Mouse (Mus musculus): ENCODE results near the gene Ccl25. TPM values are rescaled to one million over a fixed set of nuclear protein-coding genes. Genes with fewer than 3 reads are reported as not detected.
"Not testable (repeated sequence)": the region's sequence is repeated elsewhere in the genome, so short reads cannot be mapped to it uniquely, and the experiment has no call there.

Ccl25 gene
- total RNA-seq, 2 experiments from 2014 or later = 20.9 to 26.6 TPM

DNA sequence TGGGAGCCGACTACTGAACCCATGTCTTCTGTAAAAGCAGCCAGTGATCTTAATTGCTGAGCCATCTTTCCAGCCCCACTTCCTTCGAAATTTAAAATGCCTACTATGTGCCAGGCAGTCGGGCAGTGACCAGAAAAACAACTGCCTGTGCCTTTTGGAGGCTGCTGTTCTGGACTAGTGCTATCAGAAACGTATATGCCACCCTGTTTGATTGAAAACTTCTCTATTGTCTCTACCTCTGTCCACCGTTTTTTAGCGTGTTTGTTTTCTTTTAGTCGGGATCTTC, 684 bp downstream of the Ccl25 start:
- DNase-seq (ENCODE audit: low spot score in 2 of 2) = no peak
- intact Hi-C loops (cut with DNase I) = no loop called here

GRCm38 (mm10) chr8:4329000-4329399, 4.0 kb downstream of the Ccl25 start:
- peak; percentile 19 to 37 for DNase-seq (ENCODE audit: low spot score in 2 of 2)
- intact Hi-C loops (cut with DNase I) = no loop called here

- intact Hi-C loops (cut with DNase I) = no loop called here
- no peak for DNase-seq (ENCODE audit: low spot score in 2 of 2)
Measured at GRCm38 (mm10) chr8:4333966-4334365, 9.0 kb downstream of the Ccl25 start.

DNA sequence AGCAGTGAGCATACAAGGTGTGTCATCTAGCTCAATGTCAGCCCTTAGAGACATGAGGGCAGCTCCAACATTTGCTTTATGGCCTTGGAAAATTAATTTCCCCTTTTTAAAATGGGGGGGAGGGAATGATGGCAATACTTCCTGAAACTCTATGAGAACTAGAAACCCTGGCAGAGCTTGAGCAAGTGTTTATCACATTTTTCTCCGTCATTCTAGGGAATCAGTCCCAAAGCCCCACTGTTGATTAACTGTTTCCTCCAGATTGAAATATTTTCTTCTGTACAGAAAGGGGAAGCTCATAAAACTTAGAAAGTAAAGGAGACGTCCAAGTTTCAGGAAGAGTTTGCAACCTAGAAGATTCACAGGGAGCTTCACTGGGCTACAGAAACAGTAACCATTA, 10.7 kb downstream of the Ccl25 start:
- intact Hi-C loops (cut with DNase I) = no loop called here
- DNase-seq (ENCODE audit: low spot score in 2 of 2) = no peak

GRCm38 (mm10) chr8:4340207-4340606, 15.2 kb downstream of the Ccl25 start:
- intact Hi-C loops (cut with DNase I) = no loop called here

DNA sequence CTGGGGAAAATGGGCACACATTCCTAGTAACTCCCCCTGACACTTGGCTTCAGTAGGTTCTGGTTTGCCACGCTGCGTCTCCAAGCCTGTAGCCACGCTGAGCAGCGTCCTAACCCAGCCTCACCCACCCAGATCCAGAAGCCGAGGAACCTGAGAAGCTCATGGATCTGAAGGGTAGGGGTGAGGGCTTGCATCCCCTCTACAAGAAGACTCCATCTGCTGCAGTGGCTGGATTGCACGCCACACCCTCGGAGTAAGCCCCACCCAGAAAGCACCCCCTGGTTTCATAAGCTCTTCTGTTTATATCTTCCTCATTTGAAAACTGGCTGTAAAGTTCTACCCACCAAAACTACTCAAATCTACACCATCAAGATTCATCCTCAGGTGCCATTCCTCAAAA, 22.7 kb downstream of the Ccl25 start:
- intact Hi-C loops (cut with DNase I) = no loop called here

More at GRCm38 (mm10) chr8:4340207-4340606, 15.2 kb downstream of the Ccl25 start:
- DNase-seq (ENCODE audit: low spot score in 2 of 2) = no peak

GRCm38 (mm10) chr8:4348275-4348674, 23.3 kb downstream of the Ccl25 start:
- intact Hi-C loops (cut with DNase I) = no loop called here
- DNase-seq (ENCODE audit: low spot score in 2 of 2) = no peak

More for the DNA sequence above, 22.7 kb downstream of the Ccl25 start:
- no peak for DNase-seq (ENCODE audit: low spot score in 2 of 2)

DNA sequence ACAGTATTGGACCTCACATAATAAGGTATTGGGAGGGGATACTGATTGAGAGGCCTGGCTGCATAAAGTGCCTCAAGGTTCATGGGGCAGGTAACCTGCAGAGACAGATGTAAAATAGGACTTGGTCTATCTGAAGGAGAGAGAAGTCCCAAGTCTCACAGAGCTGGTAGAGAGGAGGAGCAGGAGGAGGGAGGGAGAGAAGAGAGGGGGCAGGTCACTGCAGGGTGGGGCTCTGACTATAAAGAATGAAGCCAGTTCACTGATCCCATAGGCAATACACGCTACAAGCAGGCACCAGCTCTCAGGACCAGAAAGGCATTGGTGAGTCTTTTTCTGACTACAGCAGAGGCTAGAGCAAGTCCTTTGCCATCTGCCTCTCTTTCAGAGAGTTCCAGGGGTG, 24.3 kb downstream of the Ccl25 start:
- intact Hi-C loops (cut with DNase I) = no loop called here
- DNase-seq (ENCODE audit: low spot score in 2 of 2) = no peak

GRCm38 (mm10) chr8:4350618-4351017, 25.6 kb downstream of the Ccl25 start:
- DNase-seq (ENCODE audit: low spot score in 2 of 2) = no peak
- intact Hi-C loops (cut with DNase I) = no loop called here

DNA sequence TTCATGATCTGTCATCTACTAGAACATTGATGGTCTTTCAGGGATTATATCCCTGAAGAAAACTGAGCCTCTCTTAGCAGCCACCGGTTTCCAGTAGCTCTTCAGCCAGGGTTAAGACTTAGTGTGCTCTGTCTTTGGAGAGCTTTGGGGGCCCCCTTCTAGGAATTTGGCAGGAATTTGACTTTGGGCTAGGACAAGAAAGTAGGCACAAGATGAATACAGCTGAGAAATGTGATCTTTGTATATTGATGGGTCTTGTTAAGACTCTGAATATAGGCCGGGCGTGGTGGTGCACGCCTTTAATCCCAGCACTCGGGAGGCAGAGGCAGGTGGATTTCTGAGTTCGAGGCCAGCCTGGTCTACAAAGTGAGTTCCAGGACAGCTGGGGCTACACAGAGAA, 27.6 kb downstream of the Ccl25 start:
- intact Hi-C loops (cut with DNase I) = not testable (repeated sequence)

DNA sequence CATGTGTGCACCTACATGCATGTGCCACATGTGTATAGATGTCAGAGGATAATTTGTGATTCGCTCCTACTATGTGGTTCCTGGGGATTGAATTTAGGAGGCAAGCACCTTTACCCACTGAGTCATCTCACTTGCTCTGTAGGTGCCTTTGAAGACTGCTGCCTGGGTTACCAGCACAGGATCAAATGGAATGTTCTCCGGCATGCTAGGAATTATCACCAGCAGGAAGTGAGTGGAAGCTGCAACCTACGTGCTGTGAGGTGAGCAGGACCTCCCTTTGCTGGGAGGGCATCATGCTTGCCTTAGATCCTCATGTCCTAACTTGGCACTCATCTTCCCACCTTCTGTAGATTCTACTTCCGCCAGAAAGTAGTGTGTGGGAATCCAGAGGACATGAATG, 28.7 kb downstream of the Ccl25 start:
- DNase-seq (ENCODE audit: low spot score in 2 of 2) = no peak
- intact Hi-C loops (cut with DNase I) = no loop called here

More for the DNA sequence above, 27.6 kb downstream of the Ccl25 start:
- DNase-seq (ENCODE audit: low spot score in 2 of 2) = not testable (repeated sequence)

GRCm38 (mm10) chr8:4354516-4354915, 29.5 kb downstream of the Ccl25 start:
- DNase-seq (ENCODE audit: low spot score in 2 of 2) = no peak
- intact Hi-C loops (cut with DNase I) = no loop called here

GRCm38 (mm10) chr8:4355455-4355854, 30.4 kb downstream of the Ccl25 start:
- intact Hi-C loops (cut with DNase I) = no loop called here
- no peak for DNase-seq (ENCODE audit: low spot score in 2 of 2)

GRCm38 (mm10) chr8:4359362-4359761, 34.4 kb downstream of the Ccl25 start:
- intact Hi-C loops (cut with DNase I) = no loop called here
- no peak for DNase-seq (ENCODE audit: low spot score in 2 of 2)

DNA sequence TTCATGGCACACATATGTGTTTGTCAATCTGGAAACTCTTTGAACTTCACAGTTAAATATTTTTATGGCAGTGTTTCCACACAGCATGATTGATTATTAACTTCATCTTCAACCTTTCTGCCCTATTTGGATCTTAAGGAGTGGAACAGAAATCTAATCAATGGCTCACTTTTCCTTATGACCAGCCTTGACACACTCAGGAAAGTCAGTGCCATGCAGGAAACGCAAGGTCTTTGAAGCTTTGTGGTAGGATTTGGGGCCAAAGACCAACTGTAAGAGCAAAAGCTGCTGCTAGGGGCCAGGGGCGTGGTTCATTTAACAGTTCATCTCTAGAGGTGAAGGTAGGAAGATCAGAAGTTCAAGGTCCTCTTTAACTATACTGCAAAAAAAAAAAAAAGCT, 35.9 kb downstream of the Ccl25 start:
- no peak for DNase-seq (ENCODE audit: low spot score in 2 of 2)
- intact Hi-C loops (cut with DNase I) = no loop called here

DNA sequence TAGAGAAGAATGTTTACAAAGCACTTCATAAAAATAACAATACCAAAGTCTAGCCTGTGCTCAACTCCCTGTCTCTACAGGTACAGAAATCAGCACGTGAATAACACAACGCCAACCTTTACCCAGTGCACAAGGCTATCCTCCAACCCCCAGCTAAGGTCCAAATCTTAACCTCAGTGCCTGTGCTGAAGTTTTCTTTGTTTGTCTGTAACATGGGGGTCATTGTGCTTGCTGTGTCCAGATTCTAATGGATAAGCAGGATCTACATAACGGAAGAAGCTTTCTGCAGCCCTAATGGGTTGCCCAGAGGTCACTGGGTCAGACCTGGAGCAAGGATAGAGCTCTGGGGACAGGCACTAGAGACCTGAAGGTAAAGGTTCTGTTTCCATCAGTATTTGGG, 41.2 kb downstream of the Ccl25 start:
- DNase-seq (ENCODE audit: low spot score in 2 of 2) = no peak
- intact Hi-C loops (cut with DNase I) = no loop called here

- intact Hi-C loops (cut with DNase I) = no loop called here
- peak; percentile 62 to 68 for DNase-seq (ENCODE audit: low spot score in 2 of 2)
Measured at GRCm38 (mm10) chr8:4367808-4368207, 42.8 kb downstream of the Ccl25 start.

- intact Hi-C loops (cut with DNase I) = no loop called here
- no peak for DNase-seq (ENCODE audit: low spot score in 2 of 2)
Measured at GRCm38 (mm10) chr8:4368470-4368869, 43.5 kb downstream of the Ccl25 start.

- DNase-seq (ENCODE audit: low spot score in 2 of 2) = peak; percentile 51 to 75
- intact Hi-C loops (cut with DNase I) = no loop called here
Measured at GRCm38 (mm10) chr8:4370078-4370477, 45.1 kb downstream of the Ccl25 start.

DNA sequence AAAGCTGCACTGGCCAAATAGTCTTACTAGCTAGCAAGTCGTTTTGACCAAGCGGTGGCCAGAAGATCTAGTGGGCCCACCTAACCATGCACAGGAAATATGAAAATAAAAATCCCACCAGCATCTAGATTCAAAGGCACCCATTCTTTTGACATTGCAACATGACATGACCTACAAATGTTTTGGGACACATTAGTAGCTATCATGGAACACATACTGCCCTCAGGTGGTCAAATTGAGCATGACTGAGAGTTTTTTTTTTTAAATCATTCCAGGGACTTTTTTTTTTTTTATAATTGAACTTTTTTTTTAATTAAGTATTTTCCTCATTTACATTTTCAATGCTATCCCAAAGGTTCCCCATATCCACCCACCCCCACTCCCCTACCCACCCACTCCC, 47.6 kb downstream of the Ccl25 start:
- no peak for DNase-seq (ENCODE audit: low spot score in 2 of 2)
- intact Hi-C loops (cut with DNase I) = no loop called here

GRCm38 (mm10) chr8:4401442-4401841, 76.4 kb downstream of the Ccl25 start:
- intact Hi-C loops (cut with DNase I) = no loop called here
- no peak for DNase-seq (ENCODE audit: low spot score in 2 of 2)

Data from left cerebral cortex, postnatal 14 days (tissue).